Mouse (Mus musculus) small intestine, adult 2 months (tissue): ENCODE measurements around the gene Fsip1.

ENCODE experiments used
- CTCF ChIP-seq: fragments of 200-500 bp; IDR thresholded peaks from 2 replicates; pipeline ENCODE4 v1.5.1; 2012; ENCODE audit warnings: low read depth, mild to moderate bottlenecking, control low read depth, inconsistent platforms, low read length, moderate library complexity, mixed read lengths; ENCODE audit not compliant: insufficient replicate concordance, insufficient read length; ENCODE audit errors: extremely low read depth
- POLR2A ChIP-seq: fragments of 200-500 bp; IDR thresholded peaks from 2 replicates; pipeline ENCODE4 v1.6.1; 2012; ENCODE audit warnings: low read depth, mild to moderate bottlenecking, control low read depth, inconsistent platforms, low read length, moderate library complexity

- TF ChIP-seq CTCF = no peak
- no peak for TF ChIP-seq POLR2A
Observed at GRCm38 (mm10) chr2:118164137-118164536, 92.6 kb downstream of the Fsip1 start.
